Mouse (Mus musculus) midbrain, embryonic 13.5 days (tissue): ENCODE measurements at regions not wholly inside any gene's neighbourhood (a gene's known extent, or its start where the extent isn't known, plus 50 kb on each side); places are given as distances from the start of the nearest gene placed in this dataset.

Source experiments
- ATAC-seq: fragments of 200-750 bp; cut with Nextera tagmentation; 2 replicates; pipeline ENCODE4 v1.8.0; 2017; ENCODE audit warnings: mild to moderate bottlenecking, moderate TSS enrichment, moderate library complexity
- H3K27ac ChIP-seq: fragments of 300-500 bp; sonication (generic); 2 replicates; pipeline ENCODE4 v1.5.1; 2015; ENCODE audit warnings: inconsistent platforms, mild to moderate bottlenecking, moderate library complexity
- H3K27me3 ChIP-seq: fragments of 300-500 bp; sonication (generic); 2 replicates; pipeline ENCODE4 v1.6.1; 2015; ENCODE audit warnings: mild to moderate bottlenecking, inconsistent platforms
- H3K36me3 ChIP-seq: fragments of 300-500 bp; sonication (generic); 2 replicates; pipeline ENCODE4 v1.6.1; 2015; ENCODE audit warnings: mild to moderate bottlenecking, inconsistent platforms
- H3K4me1 ChIP-seq: fragments of 300-500 bp; sonication (generic); replicated peaks from 2 replicates; pipeline ENCODE4 v1.6.1; 2015; ENCODE audit warnings: inconsistent platforms
- H3K4me2 ChIP-seq: fragments of 300-500 bp; sonication (generic); replicated peaks from 2 replicates; pipeline ENCODE4 v1.6.1; 2015; ENCODE audit warnings: moderate library complexity, mild to moderate bottlenecking, inconsistent platforms
- H3K4me3 ChIP-seq: fragments of 300-500 bp; sonication (generic); replicated peaks from 2 replicates; pipeline ENCODE4 v1.5.1; 2015; ENCODE audit warnings: mild to moderate bottlenecking, inconsistent platforms
- H3K9ac ChIP-seq: fragments of 300-500 bp; sonication (generic); replicated peaks from 2 replicates; pipeline ENCODE4 v1.6.1; 2015; ENCODE audit warnings: mild to moderate bottlenecking, inconsistent platforms
- H3K9me3 ChIP-seq: fragments of 300-500 bp; sonication (generic); 2 replicates; pipeline ENCODE4 v1.6.1; 2016; ENCODE audit warnings: mild to moderate bottlenecking, inconsistent platforms
- WGBS: fragments of 180-500 bp; shearing (Covaris S2); methylation state at CpG from one replicate; pipeline ENCODE4 v1.1.7; 2015; 5-methylcytosine and 5-hydroxymethylcytosine counted together

- Histone ChIP-seq H3K27me3 (no peaks in the 10 kb centered on the region), H3K4me3 (no peak overlapping the region), H3K4me1 (no peaks in the 10 kb centered on the region), H3K9me3 (no peaks in the 10 kb centered on the region), H3K9ac (no peak overlapping the region), H3K36me3 (no peaks in the 10 kb centered on the region), H3K4me2 (no peak overlapping the region), H3K27ac (no peak overlapping the region)
- WGBS = 46% methylated on average over 5 of the region's 5 CpGs
- no peak for ATAC-seq
These were observed 281.2 kb upstream of the Klf3 start for GRCm38 (mm10) chr5:64521969-64522368.

DNA sequence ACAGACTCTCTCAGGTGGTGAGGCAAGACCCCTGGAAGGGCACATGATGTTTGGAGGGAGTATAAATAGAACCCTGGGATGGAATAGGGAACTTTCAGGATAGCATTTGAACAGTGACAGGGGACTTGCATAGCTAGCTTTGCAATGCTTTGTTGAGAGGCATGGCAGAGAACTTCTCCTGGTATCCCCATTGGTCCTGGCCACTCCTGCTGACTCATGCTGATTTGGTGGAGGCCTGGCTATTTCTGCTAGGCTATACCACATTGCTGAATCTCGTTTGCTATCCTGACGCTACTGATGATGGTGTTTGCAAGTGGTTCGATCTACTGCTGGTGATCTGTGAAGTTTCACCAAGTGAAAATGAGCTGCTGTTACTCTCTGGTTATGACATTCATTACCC, 276.7 kb upstream of the Klf3 start:
- Histone ChIP-seq H3K4me3 (no peak overlapping the region), H3K9ac (no peak overlapping the region), H3K4me2 (no peak overlapping the region), H3K36me3 (no peaks in the 10 kb centered on the region), H3K9me3 (no peaks in the 10 kb centered on the region), H3K27ac (no peak overlapping the region), H3K4me1 (no peaks in the 10 kb centered on the region), H3K27me3 (no peaks in the 10 kb centered on the region)
- 89% methylated on average over 3 of the region's 3 CpGs for WGBS
- no peak for ATAC-seq

DNA sequence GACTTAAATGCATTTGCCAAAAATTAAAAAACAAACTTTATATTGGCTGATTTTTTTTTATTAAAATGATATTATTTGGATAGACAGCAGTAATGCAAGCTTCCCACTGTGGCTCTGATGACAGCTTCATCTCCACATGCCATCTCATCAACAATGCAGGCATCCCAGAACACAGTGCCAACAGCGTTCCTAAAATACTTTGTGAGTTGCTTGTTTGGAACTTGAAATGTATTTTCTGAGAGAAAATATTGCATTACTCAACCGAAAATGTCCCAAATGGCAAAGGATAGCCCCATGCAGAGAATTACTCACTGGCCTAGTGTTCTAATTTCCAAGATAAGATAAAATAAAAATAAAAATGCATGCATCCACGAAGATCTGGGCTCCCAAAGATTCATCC, 275.2 kb upstream of the Klf3 start:
- no peak overlapping the region for H3K9ac ChIP-seq
- WGBS = 82% methylated on average over 3 of the region's 3 CpGs
- H3K36me3 ChIP-seq = no peaks in the 10 kb centered on the region
- no peak overlapping the region for H3K4me3 ChIP-seq
- H3K27me3 ChIP-seq = no peaks in the 10 kb centered on the region
- no peaks in the 10 kb centered on the region for H3K4me1 ChIP-seq
- H3K4me2 ChIP-seq = no peak overlapping the region
- H3K27ac ChIP-seq = no peak overlapping the region
- no peak for ATAC-seq
- H3K9me3 ChIP-seq = no peaks in the 10 kb centered on the region

GRCm38 (mm10) chr5:64534371-64534770, 268.8 kb upstream of the Klf3 start:
- H3K9ac ChIP-seq = no peak overlapping the region
- H3K36me3 ChIP-seq = no peaks in the 10 kb centered on the region
- 95% methylated on average over 4 of the region's 4 CpGs for WGBS
- no peak overlapping the region for H3K4me3 ChIP-seq
- ATAC-seq = no peak
- no peaks in the 10 kb centered on the region for H3K27me3 ChIP-seq
- H3K4me1 ChIP-seq = no peaks in the 10 kb centered on the region
- no peak overlapping the region for H3K27ac ChIP-seq
- H3K9me3 ChIP-seq = no peaks in the 10 kb centered on the region
- H3K4me2 ChIP-seq = no peak overlapping the region

DNA sequence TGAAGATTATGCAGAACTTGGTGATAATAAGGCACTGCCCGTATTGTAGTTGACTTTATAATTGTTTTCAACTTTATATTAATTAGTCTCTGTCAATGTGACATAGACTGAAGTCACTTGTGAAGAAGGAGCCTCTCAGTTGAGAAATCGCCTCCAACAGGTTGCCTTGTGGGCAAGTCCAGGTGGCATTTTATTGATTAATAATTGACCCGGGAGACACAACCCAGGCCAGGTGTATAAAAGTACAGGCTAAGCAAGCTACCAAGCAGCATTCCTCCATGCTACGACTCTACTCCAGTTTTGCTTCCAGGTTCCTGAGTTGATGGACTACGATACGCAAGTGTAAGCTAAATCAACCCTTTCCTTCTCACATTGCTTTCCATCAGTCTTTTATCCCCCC, 268.2 kb upstream of the Klf3 start:
- no peak overlapping the region for H3K4me3 ChIP-seq
- ATAC-seq = no peak
- H3K36me3 ChIP-seq = no peaks in the 10 kb centered on the region
- no peak overlapping the region for H3K27ac ChIP-seq
- no peaks in the 10 kb centered on the region for H3K4me1 ChIP-seq
- H3K9me3 ChIP-seq = no peaks in the 10 kb centered on the region
- 95% methylated on average over 6 of the region's 6 CpGs for WGBS
- H3K4me2 ChIP-seq = no peak overlapping the region
- H3K9ac ChIP-seq = no peak overlapping the region
- no peaks in the 10 kb centered on the region for H3K27me3 ChIP-seq

DNA sequence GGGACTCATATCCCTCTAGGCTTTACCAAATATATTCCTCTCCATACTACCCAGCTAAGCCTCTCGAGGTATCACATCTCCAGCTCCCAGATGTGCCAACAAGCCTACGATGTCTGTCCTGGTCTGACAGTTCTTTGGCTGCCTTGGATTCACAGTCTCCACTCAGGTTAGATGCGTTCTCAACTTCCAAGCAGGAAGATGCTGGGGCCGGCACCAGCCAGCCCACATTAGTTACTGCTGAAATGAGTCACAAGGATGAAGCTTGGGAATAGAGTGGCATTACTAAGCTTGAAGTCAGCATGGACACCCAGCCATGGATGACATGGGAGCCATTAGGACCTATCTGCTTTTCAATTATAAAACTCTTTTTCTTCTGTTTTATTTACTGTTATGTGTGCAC, 267.6 kb upstream of the Klf3 start:
- Histone ChIP-seq H3K27me3 (no peaks in the 10 kb centered on the region), H3K4me1 (no peaks in the 10 kb centered on the region), H3K4me2 (no peak overlapping the region), H3K27ac (no peak overlapping the region), H3K9me3 (no peaks in the 10 kb centered on the region), H3K4me3 (no peak overlapping the region), H3K9ac (no peak overlapping the region), H3K36me3 (no peaks in the 10 kb centered on the region)
- 97% methylated on average over 4 of the region's 4 CpGs for WGBS
- no peak for ATAC-seq

GRCm38 (mm10) chr5:64536393-64537112, 266.6 kb upstream of the Klf3 start:
- WGBS = 88% methylated on average over 20 of the region's 20 CpGs
- ATAC-seq = no peak
- Histone ChIP-seq H3K4me1 (no peaks in the 10 kb centered on the region), H3K36me3 (no peaks in the 10 kb centered on the region), H3K27ac (no peak overlapping the region), H3K4me2 (no peak overlapping the region), H3K27me3 (no peaks in the 10 kb centered on the region), H3K9me3 (no peaks in the 10 kb centered on the region), H3K4me3 (no peak overlapping the region), H3K9ac (no peak overlapping the region)

- no peak overlapping the region for H3K4me3 ChIP-seq
- 0 out of 2 replicates have a peak, but pooled peaks cover 3% of the 10 kb centered on the region for H3K4me1 ChIP-seq
- no peak overlapping the region for H3K4me2 ChIP-seq
- no peak overlapping the region for H3K9ac ChIP-seq
- no peaks in the 10 kb centered on the region for H3K27me3 ChIP-seq
- no peaks in the 10 kb centered on the region for H3K9me3 ChIP-seq
- no peak for ATAC-seq
- no peak overlapping the region for H3K27ac ChIP-seq
- WGBS = 88% methylated on average over 10 of the region's 10 CpGs
- H3K36me3 ChIP-seq = no peaks in the 10 kb centered on the region
These were observed 265.9 kb upstream of the Klf3 start for GRCm38 (mm10) chr5:64537113-64537780.

DNA sequence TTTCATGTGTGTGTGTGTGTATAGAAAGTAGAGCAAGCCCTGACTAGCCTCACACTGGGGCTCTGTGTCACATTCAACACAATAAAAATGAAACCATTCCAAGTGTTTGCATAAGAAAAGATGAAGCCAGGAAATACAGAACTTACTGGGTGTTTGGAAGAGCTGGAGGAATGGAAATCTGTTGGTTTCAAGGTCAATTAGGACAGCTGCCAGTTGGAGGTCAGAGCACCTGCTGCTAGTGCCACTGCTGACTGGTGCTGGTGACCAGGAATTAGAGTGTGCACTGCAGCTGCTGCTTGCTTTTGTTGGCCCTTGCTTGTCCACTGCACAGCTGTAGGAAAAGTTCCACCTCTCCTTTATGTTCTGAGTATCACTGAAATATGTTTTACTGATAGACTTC, 261.4 kb upstream of the Klf3 start:
- H3K9me3 ChIP-seq = no peaks in the 10 kb centered on the region
- H3K27ac ChIP-seq = no peak overlapping the region
- 0 out of 2 replicates have a peak, but pooled peaks cover 3% of the 10 kb centered on the region for H3K4me1 ChIP-seq
- H3K36me3 ChIP-seq = no peaks in the 10 kb centered on the region
- no peak overlapping the region for H3K9ac ChIP-seq
- no peak for ATAC-seq
- no peaks in the 10 kb centered on the region for H3K27me3 ChIP-seq
- no peak overlapping the region for H3K4me3 ChIP-seq
- no peak overlapping the region for H3K4me2 ChIP-seq

GRCm38 (mm10) chr5:64555931-64556330, 247.3 kb upstream of the Klf3 start:
- WGBS = 90% methylated on average over 7 of the region's 7 CpGs
- no peak overlapping the region for H3K27ac ChIP-seq
- H3K9me3 ChIP-seq = no peaks in the 10 kb centered on the region
- H3K9ac ChIP-seq = no peak overlapping the region
- H3K4me1 ChIP-seq = no peaks in the 10 kb centered on the region
- no peak overlapping the region for H3K4me2 ChIP-seq
- ATAC-seq = no peak
- no peaks in the 10 kb centered on the region for H3K36me3 ChIP-seq
- no peak overlapping the region for H3K4me3 ChIP-seq
- H3K27me3 ChIP-seq = no peaks in the 10 kb centered on the region

- 92% methylated on average over 13 of the region's 13 CpGs for WGBS
- Histone ChIP-seq H3K27ac (no peak overlapping the region), H3K36me3 (no peaks in the 10 kb centered on the region), H3K4me1 (no peaks in the 10 kb centered on the region), H3K4me3 (no peak overlapping the region), H3K9me3 (no peaks in the 10 kb centered on the region), H3K9ac (no peak overlapping the region), H3K27me3 (no peaks in the 10 kb centered on the region), H3K4me2 (no peak overlapping the region)
- ATAC-seq = no peak
These were observed 236.5 kb upstream of the Klf3 start for GRCm38 (mm10) chr5:64566451-64567390.

DNA sequence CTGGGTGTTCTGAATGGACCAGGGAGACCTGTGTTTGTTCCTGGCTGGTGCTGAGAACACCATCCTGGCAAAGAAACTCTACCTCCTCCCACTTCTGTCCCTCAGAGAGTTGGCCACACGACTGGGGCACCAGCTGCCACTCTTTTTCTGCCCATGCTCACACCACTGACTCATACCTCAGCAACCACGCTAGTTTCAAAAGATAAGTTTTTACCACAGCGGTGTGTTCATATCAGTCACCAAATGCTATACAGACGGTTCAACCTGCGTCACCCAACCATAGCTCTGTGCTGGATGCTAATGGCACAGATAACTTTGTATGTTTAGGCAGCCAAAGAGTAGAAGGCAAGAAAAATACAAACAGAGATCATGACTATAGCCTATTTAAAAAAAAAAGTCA, 235.4 kb upstream of the Klf3 start:
- H3K4me1 ChIP-seq = no peaks in the 10 kb centered on the region
- no peak for ATAC-seq
- no peaks in the 10 kb centered on the region for H3K27me3 ChIP-seq
- no peak overlapping the region for H3K4me3 ChIP-seq
- no peak overlapping the region for H3K27ac ChIP-seq
- WGBS = 90% methylated on average over 5 of the region's 5 CpGs
- no peaks in the 10 kb centered on the region for H3K9me3 ChIP-seq
- no peaks in the 10 kb centered on the region for H3K36me3 ChIP-seq
- H3K9ac ChIP-seq = no peak overlapping the region
- no peak overlapping the region for H3K4me2 ChIP-seq
